Mouse (Mus musculus) brain, adult 2 months (tissue): ENCODE results near the gene Apba3.

Experiments used
- DNase-seq: peaks from one replicate; pipeline ENCODE4 v3.0.0; 2011; ENCODE audit warnings: low read depth, low spot score

The Apba3 gene

DNA sequence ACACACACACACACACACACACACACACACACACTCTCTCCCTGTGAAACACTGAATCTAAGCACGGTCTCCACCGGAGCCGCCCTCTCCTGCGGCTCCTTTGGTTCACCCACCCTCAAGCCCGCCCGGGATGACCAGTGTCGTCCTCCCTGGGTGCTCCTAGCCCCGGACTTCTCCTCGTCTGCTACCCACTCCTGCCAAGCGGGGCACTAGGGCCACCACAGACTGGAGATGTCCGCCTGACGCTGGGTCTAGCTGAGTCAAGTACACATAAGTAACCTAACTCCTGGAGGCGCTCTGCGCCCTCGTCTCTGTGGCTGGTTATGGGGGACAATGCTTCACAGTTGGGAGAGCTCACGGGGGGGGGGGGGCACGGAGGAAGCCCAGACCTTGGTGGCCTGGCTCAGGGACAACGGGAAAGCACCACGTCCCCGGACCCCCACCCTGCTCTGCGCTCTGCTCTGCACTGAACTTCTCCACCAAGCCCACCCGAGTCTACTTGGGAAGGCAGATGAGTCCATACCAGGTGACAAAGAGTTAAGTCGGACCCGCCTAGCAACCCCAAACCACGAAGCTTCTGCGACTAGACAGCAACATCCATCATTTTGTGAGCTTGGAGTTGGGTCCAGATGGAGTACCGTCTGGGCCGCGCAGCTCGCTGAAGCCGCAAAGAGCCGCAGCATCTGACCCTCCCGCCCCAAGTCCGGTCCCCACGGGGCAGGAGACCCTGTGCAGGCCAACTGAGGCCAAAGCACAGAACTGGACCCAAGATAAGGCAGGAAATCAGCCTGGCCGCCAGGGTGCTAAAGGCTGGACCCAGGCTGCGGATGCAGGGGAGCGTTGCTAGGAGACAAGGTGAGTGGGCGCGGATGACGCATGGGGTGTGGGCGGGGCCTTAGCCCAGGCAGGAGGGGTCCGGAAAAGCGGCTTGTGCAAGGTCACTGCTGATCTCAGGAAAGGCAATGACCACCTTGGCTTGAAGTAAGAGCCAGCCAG is 14.0 kb upstream of the Apba3 start, which contains the start of gene Matk:
Matk (plus strand) TSS at position 512 of the 996 bp plus-strand sequence.
- peak; percentile 94 for DNase-seq

DNA sequence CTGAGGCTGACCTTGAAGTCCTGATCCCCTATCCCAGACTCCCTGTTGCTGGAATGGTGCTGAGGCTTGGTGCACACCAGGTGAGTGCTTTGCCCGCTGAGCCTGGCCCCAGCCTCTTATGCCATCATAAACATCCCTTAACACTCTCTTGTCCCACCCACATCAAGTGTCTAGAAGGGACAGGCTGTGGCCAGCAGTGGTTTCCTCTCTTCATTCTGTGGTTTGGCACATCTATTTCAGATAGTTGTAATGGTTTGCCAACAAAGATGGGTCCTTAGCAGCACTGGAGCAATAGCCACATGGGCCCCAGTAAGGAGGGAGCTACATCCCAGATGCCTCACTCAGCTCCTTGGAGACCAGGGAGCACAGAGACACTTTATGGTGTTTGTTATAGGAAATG is 11.9 kb upstream of the Apba3 start:
- no peak for DNase-seq

DNA sequence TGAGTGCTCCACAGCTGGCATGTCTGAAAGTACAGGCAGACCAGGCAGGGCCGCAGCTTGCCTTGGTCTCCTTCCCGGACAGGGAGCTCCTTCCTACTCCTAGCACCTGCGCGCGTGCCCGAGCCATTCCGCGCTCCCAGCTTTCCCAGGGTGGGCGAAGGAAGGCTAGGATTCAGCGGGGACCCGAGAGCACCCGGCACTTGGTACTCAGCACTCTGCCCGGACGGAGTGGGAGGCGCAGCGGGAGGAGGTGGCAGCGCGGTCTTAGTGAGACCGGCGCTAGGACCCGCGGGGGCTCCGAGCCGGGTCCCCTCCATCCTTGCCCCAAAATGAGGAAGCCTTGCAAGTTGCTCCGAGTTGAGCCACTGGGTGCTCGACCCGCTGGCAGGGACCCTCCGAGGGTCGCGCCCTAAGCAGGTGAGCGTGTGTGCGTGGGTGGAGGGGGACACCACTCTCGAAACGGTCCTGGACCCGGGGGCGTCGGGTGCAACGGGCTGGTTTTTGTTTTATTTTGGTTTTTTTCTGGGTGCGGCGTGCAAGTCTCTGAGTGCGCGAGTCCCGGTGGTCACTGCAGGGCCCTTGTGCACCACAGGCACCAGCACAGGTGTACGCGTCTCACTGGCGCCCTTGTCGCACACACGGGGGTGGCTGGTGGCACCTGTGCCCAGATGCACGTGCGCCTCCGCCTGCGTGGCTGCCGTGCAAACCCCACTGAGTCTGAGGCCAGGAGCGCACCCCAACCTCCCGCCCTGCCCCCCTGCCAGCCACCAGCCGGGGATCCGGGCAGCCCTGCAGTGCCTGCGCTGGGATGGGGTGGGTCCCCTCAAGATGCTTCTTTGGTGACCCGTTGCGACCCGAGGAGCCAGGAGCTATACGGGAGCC is 9.4 kb upstream of the Apba3 start:
- peak; percentile 75 for DNase-seq

DNA sequence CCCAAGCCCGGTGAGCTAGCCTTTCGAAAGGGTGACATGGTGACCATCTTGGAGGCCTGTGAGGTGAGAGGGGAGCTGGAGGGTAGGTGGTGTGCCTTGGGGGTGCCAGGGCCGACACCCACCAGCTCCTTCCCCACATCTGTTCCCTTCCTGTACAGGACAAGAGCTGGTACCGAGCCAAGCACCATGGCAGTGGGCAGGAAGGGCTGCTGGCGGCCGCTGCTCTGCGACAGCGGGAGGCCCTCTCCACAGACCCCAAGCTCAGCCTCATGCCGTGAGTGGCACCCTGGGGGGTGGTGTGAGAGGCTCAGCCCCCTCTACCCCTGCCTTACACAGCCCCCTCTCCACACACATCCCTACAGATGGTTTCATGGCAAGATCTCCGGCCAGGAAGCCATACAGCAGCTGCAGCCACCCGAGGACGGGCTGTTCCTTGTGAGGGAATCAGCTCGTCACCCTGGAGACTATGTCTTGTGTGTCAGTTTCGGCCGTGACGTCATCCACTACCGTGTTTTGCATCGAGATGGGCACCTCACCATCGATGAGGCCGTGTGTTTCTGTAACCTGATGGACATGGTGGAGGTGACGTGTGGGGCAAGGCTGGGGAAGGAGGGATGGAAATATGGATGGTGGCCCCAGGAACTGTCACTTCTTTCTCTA is 7.4 kb upstream of the Apba3 start:
- peak; percentile 47 for DNase-seq

DNA sequence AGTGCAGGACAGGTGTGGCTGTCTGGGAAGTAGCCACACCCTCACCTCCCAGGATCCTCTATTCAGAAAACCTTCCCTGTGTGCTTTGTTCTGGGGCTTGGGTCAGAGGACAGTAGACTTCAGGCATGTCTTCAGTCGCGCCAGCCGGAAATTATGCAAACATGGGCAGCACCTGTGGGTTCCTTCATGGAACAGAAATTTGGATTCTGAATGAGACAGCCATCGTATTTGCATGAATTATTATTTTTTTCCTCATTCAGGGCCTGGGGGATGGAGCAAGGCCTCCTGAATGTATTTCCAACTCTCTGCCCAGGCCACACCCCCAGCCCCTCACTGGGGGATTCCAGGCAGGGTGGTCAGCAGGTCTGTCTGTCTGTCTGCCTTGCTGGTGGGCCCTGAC is 5.7 kb upstream of the Apba3 start:
- DNase-seq, result no peak

DNA sequence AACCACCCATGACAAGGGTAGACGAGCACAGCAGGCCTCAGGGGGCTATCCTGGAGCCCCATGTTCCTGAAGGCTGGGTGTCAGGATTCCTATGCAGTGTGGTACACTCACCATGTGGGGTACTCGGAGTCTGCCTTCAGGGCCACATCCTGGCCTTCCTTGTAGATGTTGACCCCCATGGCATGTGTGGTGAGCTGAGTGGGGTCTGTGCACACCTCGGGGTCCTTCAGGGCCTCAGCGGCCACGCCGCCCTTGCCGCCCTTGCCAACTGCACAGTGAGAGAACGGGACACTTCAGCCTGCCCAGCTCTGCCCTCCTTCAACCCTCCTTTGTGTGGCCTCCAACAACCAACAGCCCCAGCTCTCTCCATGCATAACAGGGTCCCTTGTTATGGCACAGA is 1.2 kb upstream of the Apba3 start:
- no peak for DNase-seq

DNA sequence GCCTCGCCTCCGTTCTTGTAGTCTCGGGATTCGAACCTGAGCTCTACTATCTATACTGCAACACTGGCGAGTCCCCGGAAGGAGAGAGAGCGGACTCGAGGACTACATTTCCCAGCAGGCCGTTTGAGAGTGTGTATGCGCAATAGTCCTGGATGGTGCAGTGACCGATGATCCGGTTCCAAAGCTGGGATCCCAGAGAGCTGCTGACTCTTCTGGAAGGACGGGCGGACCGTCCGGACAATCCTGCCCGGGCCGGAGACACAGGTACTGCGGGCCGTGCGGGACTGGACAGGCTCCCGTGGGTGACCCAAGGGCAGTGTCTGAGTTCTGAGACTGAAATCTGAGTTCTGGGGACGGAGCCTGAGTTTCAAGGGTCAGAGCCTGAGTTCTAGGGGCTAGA is 1.3 kb downstream of the Apba3 start:
- DNase-seq, result peak; percentile 97

DNA sequence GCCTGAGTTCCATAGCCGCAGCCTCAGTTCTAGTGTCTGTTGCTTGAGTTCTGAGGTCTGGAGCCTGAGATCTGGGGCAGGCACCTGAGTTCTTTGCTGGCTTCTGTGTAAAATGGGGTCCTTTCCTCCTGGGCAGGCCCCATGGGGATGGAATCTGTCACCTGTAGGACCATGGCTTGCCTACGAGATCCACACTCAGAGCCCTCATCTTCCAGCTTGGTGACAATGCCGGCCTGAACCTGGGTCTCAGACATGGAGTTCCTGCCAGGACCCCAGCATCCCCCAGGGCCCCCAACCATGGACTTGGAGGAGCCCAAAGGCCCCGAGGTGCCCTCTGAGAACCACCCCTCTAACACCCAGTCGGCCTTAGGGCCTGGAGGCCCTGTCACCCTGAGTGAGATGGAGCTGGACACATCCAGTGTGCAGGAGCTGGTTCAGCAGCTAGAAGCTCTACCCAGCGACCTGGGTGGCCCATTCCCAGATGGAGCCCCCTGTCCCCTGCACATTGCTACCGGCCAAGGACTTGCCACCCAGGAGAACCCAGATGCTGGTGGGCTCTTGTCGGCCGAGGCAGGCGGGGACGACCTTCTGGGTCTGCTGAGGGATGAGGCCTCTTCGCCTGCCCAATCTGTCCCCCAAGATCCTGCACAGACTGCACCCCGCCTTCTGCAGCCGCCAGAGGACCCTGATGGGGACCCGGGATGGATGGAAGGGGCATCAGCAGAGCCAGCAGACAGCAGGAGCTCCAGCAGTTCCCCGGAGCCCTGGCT is 2.1 kb downstream of the Apba3 start:
- DNase-seq, result no peak

DNA sequence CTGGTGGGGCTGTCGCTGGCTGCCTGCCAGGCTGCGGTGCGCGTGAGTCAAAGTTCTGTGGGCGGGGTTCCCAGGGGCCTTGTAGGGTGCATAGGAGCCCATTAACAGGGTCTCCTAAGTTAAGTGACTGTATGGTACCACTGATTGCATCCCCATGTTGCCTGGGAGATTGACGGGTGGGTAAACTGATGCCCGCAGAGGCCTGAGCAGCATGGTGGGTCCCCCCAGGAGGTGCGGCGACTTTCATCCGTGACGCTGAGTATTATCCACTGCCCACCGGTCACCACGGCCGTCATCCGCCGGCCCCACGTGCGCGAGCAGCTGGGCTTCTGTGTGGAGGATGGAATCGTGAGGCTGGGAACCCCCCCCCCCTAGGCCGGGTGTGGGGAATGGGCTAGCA is 5.6 kb downstream of the Apba3 start:
- DNase-seq, result no peak

DNA sequence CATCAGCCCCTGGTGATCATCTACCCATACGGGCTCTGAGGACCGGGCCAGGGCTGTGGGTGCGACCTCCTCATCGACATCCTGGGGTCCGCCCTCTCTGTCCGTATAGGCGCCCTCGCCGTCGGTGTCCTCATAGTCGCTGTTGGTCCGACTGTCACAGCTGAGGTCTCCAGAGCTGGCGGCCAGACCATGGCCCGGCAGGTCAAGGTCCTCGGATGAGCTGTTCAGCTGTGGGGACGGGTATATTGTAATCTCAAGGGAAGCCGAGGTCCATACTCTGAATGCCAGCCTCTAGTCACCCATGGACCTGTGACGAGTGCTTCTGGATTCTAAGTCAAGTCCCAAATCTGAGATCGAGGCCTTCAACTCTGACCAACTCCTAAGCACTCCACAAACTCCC is 7.1 kb downstream of the Apba3 start:
- no peak for DNase-seq

DNA sequence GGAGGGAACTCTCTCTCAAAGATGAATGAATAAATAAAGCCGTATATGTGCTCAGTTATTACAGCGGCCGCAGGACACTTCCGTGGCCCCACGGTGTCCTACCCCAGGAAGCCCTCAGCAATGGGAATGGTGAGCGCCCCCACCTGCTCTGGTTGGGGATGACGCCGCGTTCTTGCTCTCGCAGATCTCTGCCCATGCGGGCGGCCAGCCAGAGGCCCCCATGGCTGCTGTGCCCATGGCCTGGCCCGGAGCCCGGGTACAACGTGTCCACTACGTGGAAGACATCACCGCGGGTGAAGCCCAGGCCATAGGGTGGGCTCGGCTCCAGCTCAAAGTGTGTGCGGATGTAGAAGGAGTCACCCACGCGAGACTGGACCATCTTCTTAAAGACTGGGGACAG is 10.9 kb downstream of the Apba3 start:
- DNase-seq, result no peak

DNA sequence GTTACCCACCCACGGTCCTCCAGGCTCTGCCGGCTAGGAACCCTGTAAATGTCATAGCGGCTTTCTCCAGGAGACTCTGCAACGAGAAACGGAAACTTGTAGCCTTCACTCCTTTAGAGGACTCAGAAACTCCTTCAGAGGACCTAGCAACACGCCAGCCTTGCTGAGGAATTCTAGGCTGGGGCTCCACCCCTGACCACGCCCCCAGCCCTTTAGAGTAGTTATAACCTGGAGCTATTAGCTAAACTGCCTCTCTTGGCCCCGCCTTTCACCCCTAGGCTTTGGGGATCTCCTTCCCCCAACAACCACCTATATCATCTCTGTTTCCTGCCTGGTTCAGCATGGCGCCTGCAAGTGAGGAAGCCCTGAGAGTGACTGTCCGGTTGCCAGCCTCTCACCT is 12.7 kb downstream of the Apba3 start:
- no peak for DNase-seq

DNA sequence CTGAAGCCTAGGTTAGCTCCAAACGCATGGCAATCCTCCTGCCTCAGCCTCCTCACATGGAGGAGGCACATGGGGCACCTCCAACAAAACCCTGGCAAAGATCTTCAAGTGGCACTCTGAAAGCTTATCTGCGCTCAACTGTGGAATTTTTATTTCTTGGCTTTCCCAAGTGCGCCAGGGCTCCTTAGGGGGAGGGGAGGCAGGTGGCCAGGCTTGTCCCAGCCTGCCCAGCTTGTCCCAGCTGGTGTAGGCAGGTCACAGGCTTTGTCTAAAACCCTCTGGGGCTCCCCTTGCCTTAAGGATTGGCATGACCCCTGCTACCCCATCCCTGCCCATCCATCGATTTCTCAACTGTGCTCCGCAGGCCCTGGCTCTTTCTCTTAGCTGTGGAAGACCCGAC is 17.4 kb downstream of the Apba3 start:
- DNase-seq, result no peak

DNA sequence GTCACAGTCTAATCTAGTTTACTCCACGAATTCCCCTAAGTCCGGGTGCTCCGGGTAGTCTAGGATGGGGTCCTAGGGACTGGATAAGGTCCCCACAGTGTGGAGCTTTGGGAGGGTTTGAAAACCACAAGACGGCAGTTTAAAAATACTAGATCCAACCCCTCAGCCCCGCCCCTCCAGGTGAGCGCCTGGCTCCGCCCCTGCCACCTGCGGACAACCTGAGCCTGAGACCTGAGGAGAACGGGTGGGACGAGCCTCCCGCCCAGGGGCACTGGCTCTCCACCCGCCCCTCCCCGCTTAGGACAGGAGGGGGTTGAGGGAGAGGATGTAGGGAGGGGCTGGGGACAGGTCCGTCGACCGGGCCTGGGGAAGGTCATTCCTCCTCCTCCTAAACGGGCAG is 18.0 kb downstream of the Apba3 start:
- no peak for DNase-seq

DNA sequence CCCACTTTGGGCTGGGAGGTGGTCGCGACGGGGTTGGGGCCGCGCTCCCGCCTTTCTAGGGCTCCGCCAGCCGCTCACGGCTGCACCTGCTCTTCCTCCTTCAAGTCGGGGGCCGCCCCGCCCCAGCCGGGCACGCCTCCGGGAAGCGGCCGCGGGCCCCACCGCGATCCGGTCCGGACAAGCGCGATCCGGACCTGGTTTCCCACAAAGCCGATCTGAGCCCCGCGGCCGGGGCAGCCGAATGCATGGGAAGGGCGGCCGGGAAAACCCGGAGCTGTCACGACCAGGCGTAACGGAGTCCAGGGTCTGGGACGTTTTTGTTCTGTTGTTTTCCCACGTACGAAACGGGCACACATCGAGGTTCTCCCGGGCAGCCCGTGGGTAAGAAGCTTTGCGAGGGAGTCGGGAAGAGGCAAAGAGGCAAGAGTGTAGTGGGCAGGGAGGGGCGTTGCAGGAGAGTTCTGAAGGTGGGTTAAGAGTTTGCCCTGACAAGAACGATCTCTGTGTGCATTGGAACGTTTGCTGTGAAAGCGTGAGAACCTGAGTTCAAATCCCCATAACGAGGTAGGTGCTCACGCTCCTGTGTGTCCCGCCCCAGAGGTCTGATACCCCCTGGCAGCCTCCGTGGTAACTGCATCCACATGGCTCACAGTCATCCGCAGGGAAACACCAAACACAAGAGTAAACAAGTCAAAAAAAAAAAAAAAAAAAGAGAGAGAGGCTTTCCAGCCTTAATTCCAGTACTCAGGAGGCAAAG is 19.1 kb downstream of the Apba3 start:
- DNase-seq, result peak; percentile 86

DNA sequence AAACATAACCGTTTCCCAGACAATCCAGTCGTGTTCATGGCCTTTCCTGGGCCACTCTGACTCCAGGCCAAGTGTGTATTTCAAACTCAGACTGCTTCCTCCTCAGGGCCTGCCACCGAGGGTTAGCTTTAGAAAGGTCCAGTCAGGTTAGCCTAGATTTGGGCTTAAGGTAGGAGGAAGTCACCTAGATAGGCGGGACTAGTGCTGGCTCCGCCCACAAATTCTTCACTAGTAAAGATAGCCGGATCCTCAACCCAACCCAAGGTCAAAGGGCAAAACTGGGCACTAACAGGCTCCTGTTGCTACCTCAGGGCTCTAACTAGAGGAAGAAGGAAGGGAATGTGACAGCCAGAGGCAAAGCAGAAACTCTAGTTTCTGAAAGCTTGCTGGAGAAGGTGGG is 19.8 kb downstream of the Apba3 start:
- no peak for DNase-seq

DNA sequence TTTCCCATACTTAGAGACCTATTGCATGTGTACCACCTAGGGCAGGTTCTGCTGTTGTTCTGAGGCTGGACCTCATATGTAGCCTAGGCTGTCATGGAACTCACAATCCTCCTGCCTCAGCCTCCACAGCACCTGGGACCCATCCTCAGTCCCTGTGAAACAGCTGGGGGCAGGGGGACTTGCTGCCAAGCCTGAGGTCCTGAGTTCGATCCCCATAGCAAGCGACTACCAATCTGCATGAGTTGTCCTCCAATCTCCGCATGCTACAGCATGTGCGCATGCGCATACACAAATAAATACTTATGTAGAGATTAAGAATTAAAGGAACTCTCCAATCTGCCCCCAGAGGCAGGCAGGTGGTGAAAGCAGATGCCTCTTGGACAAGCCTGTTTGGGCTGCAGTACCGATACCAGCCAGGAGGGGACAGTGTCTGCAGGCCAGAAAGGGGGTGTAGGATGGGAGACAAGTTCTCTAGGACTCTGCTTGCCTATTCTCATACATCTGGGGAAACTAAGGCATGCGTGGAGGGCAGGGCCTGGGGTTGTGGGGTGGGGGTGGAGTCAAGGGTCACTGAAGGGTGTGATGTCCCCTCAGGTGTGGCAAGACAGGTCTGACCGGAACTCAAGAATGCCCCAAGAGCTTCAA is 20.9 kb downstream of the Apba3 start:
- DNase-seq, result peak; percentile 66

DNA sequence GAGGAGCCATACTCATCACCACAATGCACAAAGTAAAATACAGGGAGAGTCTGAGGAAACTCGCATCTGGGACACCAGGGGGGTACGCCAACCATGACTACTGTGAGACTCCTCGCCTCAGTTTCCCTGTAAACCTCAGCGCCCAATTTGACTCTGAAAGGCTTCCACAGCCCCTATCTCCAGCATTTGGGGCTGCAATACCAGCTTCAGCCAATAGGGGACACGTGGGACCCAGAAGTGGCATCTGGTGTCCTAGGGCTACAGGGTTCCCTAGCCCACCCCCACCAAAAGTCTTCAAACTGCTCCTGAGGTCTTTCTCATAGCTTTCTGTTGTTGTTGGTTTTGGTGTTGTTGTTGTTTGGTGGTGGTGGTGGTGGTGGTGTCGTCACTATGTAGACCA is 21.8 kb downstream of the Apba3 start:
- no peak for DNase-seq

DNA sequence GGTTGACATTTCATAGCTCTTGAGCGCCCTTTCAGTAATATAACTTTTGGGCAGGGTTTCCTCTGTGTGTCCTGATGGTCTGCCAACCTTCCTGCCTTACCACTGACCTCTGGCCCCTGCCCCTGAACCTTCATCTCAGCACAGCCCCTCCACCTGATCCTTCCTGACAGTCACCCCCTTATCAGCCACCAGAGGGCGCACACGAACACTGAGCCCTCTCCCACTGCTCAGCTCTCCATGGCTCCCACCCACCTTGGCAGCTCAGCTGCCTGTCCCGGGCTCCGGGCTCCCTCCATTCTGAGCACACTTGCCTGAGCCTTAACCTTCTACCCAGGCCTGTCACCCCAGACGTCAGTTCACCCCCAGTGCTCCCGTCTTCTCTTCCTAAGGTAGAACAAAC is 22.5 kb downstream of the Apba3 start:
- peak; percentile 81 for DNase-seq

DNA sequence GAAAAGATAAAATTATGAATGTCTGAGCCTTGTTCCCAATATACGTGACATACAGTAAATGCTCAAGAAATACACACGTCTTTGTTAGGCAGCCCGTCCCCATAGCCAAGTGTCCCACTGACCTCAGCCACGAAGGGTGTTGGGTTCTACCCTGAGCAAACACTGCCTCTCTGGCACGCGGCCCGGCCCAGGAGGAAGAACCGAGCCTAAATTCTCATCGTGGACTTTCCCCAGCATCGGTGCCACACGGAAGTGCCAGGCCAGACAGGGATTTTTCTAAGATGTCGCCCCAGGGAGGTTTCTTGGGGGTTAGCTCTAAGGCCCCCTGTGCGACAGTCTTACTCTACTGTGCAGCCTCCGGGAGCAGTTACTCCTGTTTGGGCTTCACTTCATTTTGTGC is 23.1 kb downstream of the Apba3 start:
- no peak for DNase-seq
